Mouse (Mus musculus) heart, adult 11 months (tissue): ENCODE results near the gene Ddi2.

Source experiments
- DNase-seq: peaks from one replicate; pipeline ENCODE4 v3.0.0; 2022

The Ddi2 gene

DNA sequence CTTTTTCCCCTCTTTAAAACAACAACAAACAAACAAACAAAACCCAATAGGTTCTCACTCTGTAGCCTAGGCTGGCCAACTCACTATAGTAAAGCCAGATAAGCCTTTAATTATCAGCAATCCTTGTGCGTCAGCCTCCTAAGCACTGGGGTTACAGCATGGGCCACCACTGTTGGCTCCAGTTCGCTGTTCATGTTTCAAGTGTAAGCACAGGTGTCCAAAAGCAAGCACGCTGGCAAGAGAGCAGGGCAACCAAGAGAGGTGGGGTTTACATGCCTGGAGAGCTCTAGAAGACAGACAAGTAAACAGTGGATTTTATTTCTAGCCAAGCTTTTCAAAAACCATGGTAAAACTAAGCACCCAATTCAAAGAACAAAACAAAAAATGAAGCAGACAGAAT lies 37.1 kb downstream of the Ddi2 start:
- DNase-seq, result no peak

DNA sequence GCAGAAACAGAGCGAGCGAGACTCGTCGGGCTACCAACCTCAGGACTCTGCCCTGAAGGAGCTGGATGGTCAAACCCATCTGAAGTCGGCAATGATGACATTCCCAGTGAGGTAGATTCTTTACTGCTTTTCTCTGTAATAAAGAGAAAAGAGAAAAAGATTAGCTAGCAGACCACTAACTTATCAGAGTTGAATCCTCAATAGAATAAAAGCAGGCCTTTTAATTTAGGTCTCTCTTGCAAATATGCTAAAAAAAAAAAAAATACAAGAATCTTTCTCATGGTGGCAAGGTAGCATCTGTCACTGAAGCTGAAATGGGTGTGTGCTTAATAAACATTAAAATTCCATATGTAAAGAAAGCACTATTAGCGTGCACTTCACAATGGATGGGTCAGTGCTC lies 37.7 kb downstream of the Ddi2 start, which contains the start of gene Rsc1a1:
Rsc1a1 (minus strand) TSS at position 101 of the 400 bp plus-strand sequence.
- no peak for DNase-seq

DNA sequence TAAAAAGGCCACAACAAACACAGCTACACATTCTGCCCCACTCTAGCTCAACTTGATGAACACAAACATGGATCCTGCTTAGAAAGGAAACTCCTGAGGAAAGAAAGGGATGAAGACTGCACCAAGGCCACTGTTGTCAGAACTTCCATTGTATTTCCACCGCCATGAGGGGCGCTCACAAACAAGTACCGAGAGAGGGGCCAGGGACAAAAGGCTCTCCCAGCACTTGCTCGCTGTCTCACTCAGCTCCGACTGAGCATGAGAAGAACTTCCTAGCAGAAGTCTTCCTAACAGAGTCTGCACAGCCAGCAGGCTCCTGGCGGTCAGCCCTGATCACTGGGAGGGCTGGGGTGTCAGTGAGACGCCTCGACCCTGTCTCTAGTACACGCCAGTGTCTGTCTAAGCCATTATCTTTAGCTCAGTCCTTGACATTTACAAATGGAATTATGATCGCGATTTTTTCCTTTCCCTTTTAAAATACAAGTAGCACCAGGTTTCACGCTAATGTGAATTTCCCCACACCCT lies 40.5 kb downstream of the Ddi2 start:
- DNase-seq, result peak; percentile 93

DNA sequence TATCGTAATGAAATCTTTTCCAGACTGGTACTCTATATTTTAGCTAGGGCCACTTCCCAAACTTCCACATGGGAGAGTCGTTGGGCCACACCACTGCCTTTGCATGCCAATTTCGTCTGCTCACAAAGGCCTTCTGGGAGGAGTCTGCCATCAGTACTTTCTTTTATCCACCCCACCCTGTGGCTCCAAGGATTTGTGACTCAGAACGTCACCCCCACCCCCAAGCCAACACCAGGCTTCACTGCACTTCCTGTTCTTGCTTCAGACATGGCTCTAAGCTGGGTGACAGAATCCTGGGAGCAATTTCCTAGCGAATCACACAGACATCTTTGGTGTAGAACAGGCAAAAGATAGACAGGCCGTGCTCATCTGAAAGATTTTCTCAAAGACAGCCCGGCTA lies 41.5 kb downstream of the Ddi2 start:
- peak; percentile 96 for DNase-seq

DNA sequence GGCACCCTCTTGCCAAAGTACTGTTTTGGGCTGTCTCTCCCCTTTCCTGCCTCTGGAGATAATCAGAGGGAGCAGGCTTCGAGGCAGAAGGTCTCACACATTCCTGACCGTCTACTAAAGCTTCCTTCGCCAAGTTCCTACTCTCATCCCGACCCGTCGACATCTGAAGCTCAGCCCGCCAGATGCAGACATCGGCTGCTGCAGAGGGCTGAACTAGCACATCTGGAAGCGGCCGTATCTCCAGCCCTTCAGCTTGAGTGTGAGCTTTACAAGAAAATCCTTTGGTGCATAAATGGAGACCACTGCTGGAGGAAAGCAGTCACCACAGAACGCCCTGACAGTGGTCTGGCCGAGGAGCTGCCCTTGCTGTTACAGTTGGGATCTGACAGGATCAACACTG lies 42.3 kb downstream of the Ddi2 start:
- no peak for DNase-seq

DNA sequence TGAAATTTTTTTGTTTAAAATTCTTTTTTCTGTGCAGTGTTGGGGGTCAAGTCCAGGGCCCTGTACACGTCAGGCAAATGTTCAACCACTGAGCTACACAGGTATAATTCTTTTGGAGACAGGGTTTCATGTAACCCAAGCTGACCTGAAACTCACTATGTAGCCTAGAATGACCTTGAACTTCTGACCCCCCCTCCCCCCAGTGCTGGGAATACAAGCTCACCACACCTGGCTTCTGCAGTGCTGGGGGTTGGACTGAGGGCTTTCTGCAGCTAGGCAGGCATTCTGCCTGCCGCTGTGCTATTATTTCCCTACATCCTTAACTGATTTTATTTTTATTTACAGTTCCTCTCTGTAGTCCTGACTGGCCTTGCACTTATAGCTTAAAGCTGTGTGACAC lies 44.2 kb downstream of the Ddi2 start:
- no peak for DNase-seq

DNA sequence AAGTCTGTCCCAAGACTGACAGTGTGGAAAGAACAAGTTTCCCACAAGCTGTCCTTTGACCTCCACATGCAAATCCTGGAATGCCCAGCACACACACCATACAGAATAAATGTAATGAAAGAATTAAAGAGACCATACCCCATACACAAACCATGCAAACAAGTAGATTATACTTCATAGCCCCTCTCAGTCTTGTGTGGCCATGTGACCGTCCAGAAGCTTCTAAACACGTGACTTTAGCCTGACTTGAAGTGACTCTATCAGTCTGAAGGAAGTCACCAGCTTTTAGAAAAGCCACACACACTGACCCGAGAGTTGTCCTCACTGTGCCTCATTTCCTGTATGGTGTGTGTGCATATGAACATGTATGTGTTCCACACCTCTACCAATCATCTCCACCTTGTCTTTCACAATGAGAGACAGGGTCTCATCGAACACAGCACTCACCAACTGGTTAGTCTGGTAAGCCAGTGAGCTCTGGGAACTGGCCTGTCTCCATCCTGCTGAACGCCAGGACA lies 46.7 kb downstream of the Ddi2 start:
- DNase-seq, result no peak

DNA sequence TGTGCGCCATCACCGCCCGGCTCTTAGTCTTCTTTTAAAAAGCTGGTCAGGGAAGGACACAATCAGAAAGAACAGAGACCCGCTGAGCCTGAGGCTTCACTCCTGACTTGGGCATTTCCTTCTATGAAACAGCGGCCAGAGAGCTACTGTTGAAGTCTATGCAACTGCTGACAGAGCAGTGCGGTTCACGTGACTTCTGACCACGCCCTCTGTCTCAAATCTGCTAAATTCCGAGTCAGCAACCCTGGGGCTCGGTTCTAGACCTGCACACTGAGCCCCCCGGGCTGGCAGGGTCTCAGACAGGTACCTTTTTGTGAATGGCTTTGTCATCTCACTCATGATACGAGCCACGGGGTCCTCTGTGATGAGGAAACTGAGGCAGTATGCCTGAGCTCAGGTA lies 50.9 kb downstream of the Ddi2 start:
- DNase-seq, result peak; percentile 93

DNA sequence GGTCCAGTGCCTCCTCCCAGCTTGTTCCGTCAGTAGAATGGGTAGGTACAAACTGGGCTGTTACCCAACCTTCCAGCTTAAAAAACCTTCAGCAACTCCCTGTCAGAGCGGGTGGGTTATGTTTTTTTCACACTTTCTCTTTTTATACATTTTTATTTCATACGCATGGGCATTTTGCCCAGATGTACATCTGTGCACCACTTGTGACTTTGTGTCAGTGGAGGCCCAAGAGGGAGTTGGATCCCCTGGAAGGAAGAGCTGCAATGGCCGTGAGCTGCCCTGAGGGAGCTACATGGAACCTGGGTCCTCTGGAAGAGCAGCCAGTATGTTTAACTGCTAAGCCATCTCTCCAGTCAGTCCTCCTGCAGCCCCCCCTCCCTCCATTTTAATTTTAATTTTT lies 51.8 kb downstream of the Ddi2 start:
- DNase-seq, result no peak

DNA sequence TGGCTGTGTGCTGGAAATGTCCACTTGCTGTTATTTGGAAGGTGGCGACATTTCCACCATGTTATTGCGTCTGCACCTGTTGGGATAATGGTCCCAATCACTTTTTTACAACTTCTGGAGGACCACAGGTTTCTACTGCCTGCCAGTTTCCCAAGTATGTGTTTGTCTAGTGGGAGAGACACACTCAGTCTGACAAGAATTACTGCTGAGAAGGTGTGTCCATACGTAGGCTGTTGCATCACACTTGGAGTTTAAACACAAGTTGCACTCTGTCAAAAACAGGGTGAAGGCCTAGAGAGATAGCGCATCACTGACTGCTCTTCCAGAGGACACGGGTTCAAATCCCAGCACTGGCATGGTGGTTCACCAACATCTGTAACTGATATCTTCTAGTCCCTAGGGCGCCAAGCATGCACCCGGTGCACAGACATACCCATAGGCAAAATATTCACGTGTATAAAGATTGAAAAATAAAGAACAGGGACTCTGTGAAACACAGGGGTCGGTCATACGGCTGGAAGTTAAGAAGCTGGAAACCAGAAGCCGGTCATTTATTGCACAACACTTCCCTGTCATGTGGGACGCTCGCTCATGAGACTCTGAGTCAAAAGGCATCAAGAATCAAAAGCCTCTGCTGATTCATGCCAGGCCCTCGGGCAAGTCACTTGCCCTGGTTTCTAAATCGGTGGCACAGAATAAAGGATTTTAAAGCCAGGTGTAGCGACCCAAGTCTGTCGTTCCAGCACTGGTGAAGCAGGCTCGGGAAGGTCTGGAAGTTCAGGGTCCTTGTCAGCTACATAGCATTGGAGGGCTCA lies 53.1 kb downstream of the Ddi2 start:
- peak; percentile 97 for DNase-seq

DNA sequence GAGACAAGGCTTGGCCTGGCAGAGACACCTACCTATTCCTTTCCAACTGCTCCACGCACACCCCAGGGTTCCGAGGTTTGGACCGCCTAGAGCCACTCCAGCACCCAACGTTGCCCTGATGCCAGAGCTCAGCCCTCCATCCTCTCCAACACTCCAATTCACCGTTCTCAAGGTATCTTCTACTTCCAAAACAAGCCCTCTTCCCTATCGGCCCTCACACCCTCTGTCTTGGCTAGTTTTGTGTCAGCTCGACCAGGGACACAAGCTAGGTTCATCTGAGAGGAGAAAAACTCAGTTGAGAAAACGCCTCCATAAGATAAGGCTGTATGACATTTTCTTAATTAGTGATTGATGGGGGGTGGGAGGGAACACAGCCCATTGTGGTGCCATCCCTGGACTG lies 58.4 kb downstream of the Ddi2 start, which contains the start of gene Plekhm2:
Plekhm2 (minus strand) TSS at position 101 of the 400 bp plus-strand sequence.
- no peak for DNase-seq

DNA sequence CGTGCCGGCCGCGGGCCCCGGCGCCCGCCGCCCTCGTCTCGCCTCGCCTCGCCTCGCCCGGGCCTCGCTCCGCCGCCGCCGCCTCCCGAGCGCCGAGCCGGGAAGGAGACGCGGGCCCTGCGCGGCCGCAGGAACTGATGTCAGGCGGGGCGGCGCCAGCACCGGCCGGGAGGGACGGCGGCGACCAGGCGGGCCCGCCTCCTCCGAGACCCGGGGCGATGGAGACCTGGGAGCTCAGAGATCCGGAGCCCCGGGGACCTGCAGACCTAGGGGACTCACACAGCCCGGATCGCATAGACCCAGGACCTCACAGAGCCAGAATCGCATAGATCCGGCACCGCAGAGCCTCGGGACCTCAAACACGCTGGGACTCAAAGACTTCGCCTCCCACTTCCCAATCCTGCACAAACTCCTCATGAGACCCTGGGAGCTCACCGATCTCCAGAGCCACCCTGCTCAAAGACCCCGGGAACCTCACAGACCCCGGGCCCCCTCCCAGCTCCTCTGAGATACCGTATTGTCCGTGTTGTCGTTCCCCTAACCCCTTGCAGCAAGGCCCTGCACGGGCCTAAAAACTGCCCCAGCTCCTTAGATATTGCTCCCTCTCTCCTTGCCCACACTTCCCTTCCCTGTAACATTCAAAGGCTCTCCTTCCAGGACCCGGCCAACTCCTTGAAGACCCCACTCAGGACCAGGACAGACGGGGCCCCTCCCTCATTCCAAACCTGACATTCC lies 59.0 kb downstream of the Ddi2 start:
- peak; percentile 99 for DNase-seq

DNA sequence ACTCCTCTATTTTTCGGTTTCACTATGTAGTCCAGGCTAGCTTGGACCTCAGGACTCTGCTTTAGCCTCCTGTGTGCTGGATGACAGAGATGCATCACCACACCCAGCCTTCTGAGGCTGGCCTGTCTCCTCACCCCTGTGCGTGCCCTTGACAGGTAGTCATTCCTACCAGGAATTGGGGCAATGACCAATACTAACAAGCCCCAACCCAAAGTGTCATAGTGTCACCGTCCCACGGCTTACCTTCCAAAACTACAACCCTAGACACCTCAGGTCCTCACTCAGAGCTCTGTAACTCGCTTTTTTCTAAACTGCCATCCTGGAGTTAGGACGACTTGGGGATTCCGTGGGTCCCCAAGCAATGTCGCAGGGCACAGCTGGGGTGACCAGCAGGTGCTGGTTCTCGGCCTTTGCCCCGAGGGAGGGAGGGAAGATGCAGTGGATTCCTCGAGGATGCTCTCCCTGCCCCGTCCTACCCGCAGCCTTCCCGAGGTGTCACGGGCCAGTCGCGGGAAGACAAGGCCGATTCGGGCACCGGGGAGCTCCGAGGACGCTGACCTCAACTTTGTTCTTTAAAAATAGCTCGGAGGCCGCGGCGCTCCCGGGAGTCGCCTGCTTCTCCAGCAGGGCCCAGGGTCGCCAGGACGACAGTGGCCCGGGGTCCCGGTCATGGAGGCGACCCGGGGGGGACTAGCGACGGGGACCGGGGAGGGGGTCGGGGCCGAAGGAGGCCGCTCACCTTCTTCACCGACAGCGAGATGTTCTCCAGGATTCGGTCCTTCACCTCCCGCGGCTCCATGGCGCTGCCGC lies 59.9 kb downstream of the Ddi2 start:
- DNase-seq, result peak; percentile 96

DNA sequence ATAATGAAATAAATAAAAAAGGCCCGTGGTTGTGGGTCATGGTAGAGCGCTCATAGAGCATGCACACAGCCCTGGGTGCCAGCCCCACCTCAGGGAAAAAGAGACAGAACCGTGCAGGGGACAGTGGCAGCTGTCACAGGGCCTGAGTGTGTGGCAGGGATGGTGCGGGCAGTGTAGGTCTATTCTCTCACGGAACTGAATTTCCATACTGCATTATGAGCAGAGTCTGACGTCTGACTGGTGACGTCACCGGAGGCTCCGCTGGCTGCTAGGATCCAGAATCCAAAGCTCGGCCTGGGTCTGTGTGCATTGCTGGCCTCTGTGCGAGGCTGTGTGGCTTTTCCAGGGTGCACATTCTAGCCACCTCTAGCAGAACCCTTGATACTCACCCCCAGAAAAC lies 62.3 kb downstream of the Ddi2 start:
- no peak for DNase-seq

DNA sequence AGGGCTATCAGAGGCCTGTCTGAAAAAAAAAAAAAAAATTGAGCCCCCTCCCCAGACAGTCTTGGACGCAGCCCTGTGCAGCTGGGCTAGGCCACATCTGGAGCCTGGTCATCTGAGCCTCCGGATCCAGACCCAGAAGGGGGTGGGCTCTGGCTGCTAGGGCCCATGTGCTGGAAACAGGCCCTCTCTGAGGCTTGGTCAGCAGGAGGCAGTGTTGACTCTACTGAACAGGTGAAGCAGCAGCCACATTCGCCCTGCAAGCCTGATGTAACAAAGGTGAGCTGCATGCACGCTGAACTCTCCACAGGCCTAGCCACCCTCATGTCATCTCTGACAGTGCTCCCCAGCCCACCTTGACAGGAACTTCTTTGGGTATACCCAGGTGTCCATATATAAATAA lies 63.5 kb downstream of the Ddi2 start:
- no peak for DNase-seq

DNA sequence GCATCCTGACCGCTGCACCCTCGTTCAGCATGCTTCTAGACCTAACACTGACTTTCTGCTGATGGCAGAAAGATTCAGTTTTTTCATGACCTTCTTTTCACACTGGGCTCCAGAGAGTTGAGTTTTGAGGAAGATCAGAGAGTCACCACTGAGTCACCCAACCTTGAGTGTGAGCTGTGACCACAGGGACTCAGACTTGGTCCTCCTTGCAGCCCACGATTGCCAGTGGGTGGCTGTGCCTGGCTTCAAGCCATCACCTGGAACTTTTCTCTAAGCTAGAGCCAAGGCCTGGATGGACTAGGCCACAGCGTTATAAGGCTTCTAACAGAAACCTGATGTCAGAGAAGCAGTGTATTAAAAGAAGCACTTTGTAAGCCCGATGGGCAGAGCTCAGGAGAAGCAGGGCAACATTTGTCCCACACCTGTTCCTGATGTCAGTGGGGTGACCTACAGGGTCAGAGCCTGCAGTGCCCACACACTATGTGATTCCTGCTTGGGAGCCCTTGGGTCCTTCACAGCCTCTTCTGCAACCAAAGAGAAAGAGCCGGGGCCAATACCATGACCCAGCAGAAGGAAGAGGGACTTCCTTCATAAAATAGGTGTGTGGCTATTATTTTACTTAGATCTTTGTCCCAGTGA lies 64.3 kb downstream of the Ddi2 start:
- DNase-seq, result no peak

DNA sequence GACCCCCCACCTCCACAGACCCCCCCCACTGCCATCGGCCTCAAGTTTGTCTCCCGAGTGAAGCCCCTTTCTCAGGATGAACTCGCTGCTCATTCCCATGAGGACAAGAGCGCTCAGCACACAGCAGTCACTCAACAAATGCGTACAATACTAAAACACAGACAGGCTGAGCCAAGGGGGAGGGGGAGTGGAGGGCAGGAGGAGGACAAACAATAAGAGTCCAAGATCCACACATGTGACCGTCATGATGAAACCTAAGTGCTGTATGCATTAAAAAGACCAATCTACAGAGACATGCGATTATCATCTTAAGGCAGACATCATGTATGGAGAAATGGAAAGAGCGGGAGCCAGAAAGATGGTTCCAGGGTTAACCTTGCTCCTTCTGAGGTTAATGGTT lies 66.3 kb downstream of the Ddi2 start:
- DNase-seq, result peak; percentile 89

DNA sequence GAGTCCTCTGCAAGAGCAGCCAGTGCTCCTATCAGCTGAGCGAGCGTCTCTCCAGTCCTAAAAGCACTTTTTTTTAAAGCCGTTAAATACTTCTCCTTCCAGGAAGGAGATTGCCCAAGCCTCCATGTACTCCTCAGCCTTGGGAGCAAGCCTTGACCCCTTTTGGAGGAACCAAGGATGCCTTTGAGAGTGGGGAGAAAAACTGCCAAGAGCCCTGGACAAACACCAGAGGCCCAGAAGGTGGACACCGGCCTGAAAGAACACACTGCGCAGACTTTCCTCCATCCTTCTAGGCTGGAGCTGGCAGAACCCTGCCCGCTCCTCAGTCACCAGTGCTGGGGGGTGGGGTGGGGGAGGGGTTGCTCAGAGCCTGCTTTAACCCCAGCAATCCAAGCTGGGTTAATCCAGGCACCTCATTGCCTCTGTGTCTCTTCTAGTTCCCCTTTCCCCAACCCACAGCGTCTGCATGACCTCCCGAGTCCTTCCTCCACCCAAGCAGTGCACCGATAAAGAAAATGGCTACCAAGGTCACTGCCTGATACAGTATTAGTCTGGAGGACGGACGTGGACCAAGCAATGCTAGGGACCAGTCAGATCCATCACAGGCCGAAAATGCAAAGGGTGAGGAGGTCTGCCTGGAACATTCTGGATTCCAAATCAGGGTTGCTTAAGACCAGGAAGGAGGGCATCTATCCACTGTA lies 67.2 kb downstream of the Ddi2 start:
- peak; percentile 97 for DNase-seq

DNA sequence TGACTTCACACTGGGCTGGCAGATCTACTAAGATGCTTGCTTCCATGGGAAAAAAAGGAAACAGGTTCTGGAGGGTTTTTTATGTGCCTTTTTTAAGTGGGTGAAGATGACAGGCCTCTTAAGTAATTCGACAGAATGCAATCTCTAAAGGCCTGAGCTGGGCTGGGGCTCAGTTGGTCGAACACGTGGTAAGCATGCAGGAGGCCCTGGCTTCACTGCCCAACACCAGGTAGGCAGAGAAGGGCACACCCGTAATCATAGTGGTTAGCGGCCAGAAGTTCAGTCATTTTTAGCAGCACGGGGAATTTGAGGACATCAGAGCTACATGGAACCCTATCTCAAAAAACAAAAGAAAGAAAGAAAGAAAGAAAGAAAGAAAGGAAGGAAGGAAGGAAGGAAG lies 68.7 kb downstream of the Ddi2 start:
- peak; percentile 96 for DNase-seq

DNA sequence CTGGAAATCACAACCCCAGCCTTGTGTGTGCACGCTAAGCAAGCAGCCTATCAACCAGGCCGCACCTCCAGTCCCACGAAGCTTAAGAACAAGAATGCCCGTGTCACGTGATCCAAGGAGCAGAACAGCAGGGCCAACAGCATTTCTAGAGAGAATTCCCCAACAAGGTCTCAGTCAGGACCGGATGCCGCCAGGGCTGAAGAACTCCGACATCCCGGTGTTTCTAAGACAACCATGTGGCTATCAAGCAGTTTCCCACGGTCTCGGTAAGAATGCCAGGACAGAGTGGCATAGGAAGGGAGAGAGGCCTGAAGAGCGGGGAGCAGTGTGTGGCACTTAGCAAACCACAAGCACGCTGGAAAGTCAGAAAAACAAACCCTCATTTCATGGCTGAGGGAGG lies 69.4 kb downstream of the Ddi2 start:
- peak; percentile 90 for DNase-seq

DNA sequence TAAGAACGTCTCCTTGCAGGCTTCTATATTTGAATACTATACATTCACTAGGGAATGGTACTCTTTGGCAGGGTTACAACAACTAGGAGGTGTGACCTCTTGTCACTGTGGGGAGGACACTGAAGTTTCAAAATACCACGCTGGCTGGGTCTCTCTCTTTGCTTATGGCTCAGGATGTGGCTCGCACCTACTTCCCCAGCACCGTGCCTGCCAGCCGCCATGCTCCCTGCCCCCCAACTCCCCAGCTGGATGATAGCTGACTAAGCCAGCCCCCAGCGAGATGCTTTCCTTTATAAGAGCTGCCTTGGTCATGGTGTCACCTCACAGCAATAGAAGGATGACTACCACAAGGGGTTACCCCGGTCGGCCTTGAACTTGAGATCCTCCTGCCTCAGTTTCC lies 70.2 kb downstream of the Ddi2 start:
- no peak for DNase-seq

DNA sequence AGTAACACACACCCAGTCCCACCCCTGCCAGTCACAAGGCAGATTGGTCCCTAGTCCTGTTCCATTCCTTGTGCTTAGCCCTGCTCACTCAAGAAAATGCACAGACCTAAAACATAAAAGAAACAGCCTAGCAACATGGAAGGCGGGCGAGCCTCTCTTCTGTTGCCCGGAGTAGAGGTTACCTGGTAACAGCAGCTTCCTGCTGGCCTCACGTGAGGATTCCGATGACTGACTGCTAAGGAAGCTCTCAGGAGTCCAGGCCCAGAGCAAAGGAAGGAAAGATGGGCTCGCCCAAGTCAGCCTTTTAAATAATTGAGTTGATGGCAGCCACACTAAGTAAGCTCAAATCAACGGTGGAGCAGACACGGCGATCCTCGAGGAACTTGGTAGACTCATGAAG lies 71.3 kb downstream of the Ddi2 start:
- DNase-seq, result no peak
